Mouse (Mus musculus): ENCODE data around the gene Lcn2. TPM values are rescaled to one million over a fixed set of nuclear protein-coding genes. Genes with fewer than 3 reads are reported as not detected.

Gene Lcn2
- total RNA-seq, 2 experiments from 2014 or later, result 0.51 TPM; not detected in 1

DNA sequence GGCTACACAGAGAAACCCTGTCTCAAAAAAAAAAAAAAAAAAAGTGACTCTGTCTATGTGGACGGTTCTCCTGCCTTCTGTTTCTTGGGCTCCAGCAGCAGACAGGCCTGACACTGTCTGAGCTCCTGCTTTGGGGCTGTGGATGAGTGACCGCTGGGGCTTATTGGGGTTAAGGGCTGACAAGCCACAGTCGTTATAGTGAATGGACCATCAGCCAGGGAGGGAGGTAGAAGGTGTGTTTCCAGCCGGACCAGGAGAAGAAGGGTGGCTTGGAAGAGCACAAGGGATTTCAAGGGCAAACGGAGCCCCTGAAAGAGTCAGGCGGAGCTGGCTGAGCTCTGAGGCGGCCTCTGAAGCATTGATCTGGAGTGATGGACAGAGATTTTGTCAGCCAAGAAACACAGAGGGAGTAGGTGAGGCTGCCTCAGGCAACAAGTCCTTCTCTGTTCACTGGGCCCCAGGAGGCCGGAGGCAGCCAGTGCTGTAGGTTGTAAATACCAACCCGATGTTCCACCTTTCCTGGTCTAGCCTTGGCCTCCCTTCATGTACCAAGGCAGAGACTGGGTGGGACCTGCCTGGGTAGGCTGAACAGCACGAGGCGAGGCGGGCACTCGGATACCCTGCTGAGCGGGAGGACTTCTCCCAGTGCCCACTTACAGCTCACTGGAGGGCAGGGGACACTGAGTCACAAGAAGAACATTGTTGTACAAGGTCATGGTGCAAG lies 43.3 kb downstream of the Lcn2 start:
- DNase-seq (ENCODE audit: low spot score in 2 of 2), result no peak

DNA sequence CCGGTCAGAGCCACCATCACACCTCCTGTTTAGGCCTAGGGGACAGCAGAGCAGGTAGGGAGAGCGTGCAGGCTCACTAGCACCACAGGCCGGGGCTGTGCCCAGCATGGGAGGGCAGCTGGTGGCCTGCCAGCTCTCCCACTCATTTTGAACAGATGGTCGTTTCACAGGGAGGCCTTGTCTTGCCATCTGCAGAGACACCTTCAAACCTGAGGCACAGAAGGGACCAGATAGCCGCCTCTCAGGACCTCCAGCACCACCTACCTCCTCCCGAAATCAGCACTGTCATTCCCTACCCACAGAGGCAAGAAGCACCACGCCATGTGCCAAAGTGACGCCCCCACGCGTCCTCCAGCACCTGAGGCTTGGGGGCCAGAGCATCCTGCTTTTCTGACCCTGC lies 44.0 kb downstream of the Lcn2 start:
- peak in 1 of 2 experiments; percentile 63 for DNase-seq (ENCODE audit: low spot score in 2 of 2)

DNA sequence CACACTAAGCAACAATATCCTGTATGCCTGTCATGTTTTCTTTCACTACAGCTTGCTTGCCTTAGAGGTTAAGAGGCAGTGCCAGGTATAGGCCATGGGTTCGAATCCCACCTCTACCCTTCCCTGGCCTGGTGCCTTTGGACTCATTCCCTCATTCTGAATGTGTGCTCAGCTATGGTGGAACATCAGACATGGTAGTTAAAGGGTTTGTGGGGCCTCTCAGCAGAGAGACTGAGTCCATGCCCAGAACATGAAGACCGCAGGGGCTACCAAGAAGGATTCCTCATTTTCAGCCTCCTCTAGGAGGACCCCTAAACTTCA lies 44.7 kb downstream of the Lcn2 start:
- DNase-seq (ENCODE audit: low spot score in 2 of 2), result no peak

DNA sequence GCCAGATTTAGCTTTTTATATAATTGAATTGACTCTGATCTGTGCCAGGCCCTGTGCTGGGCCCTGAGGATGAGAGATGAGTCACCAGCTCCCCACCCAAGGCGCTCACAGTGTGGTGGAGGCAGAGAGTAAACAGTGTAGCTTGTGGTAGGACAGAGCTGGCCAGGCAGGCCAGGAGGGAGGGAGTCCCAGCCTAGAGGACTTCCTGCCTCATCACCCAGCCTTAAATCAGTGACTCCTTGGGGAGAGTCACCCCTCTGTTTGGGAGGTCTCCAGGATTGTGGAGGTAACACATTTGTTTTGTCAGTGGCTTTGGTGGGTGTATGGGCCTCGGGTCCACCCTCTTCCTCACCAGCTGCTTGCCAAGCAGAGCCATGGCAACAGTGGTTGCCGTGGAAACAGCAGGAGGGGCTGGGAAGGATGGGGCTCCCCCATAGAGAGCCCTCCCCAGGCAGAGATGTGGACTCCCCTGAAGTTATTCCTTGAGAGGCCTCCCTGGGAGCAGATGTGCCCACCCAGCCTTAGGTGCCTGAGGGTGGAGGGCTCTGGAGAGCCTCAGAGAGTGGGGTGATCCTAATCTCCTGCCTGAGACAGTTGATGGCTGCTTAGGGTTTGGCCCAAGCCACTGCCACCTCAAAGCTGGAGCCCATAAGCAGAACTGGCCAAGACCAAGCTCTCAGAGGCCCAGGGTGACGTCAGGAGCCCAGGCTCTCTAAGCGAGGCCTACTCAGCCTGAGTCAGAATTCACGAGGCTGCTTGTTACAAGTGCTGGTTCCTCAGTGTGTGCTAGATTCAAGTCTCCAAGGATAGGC lies 45.3 kb downstream of the Lcn2 start:
- peak; percentile 85 to 88 for DNase-seq (ENCODE audit: low spot score in 2 of 2)

DNA sequence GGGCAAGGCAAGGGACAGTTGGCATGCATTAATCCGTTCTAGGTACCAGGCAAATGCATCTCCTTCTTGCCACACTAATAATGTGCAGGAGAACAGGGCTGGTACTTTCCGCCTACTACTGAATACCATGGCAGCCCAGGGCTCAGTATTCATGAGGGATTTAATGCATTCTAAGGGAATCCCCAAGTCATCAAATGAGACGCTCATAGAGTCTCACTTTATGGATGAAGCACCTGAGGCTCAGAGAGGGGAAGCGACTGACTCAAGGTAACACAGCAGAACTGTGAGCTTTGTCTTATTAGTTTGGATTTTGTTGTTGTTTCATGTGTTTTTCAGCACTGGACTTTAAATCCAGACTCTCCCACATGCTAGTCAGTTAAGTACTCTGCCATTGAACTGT lies 46.0 kb downstream of the Lcn2 start:
- no peak for DNase-seq (ENCODE audit: low spot score in 2 of 2)

DNA sequence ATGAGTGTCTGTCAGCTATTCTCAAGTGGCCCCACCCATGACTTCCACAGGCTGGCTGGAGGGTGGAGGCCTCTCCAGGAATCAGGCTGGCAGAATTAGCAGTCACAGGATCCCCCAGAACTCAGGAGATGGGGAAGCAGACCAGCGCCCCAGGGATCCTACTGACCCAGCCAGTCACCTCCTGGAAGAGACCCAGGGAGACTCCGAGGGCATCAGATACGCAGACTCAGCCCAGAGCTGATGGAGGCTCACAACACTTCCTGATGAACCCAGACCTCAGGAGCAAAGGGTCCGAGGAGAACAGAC lies 46.5 kb downstream of the Lcn2 start:
- no peak for DNase-seq (ENCODE audit: low spot score in 2 of 2)

DNA sequence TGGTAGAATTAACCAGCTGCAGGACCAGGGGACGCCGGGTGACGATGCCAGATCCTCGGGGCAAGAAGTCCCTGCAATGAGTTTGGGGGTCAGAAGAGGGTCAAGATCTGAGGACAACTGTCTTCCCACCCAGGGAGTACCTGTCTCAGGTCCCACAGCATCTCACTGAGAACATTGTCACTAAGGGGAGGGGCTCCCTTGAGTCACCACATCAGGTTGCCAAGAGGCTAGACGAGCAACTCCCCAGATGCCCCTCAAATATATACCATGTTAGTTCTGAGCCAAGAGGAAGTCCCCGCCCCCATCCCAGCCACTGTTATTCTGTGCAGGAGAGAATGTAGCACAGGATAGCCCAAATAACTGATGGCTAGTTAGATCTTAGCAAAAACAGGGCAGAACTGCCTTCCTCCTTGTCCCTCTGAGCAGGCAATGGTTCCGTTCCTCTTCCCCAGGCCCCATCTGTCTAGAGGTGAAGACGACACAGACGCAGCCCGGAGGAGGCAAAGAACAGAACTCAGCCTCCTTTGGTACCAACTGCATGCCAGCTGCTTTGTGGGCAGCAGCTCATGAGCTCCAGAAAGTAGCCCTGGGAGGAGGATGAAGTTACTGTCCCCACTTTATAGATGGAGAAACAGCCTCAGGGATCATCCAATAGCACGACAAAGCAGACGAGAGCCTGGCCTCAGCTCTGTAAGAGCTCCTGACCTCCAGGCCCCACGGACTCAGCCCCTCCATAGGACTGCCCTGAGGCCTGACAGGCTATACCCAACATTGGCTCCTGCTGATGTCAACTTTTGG lies 47.0 kb downstream of the Lcn2 start:
- peak in 1 of 2 experiments; percentile 75 for DNase-seq (ENCODE audit: low spot score in 2 of 2)

DNA sequence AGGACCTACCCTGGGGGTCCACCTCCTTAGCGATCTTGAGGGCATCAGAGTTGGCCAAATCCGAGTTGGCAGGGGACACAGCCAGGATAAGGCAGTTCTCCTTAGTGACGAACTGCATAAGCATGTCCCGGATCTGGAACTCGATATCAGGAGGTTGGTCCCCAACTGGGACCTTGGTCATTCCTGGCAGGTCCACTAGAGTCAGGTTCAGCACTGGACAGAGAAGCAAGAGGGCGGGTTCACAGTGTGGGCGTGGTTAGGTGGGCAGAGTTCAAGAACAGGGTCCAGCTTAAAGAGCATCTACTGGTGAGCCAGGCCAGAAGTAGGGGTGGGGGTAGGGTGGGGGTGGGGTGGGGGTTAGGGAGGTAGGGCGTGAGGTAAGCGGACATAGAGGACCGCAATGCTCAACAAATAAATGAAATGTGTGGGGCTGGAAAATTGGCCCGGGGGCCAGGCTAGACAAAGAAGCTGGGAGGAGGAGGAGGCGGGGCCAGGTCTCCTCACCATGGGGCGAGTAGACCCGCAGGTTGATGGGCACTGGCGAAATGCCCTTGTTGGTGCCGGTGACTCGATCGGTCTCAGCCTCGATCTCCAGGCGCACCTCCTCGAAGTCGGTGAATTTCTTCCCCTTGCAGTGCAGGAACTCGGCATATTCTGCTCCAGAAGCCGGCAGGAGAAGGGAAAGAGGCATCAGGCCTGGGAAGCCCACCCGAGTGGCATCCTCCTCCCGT lies 48.0 kb downstream of the Lcn2 start:
- no peak for DNase-seq (ENCODE audit: low spot score in 2 of 2)

DNA sequence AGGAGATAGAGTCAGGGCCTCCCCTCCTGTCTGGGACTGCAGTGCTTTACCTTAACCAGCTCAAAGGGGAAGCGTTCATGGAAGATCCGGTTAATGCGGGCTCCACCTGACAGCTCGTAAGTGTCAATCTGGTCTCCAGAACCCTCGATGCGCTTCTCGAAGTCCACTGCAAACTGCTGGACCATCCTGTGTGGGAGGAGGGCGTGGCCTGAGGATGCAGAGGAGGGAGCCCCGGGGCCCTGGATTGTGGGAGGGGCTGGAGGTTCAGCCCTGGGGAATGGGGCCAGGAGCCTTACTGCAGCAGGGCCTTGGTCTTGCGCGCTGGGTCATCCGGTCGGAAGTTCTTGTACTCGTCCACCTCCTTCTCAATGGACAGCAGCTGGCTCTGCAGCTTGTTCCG lies 52.2 kb downstream of the Lcn2 start:
- no peak for DNase-seq (ENCODE audit: low spot score in 2 of 2)

Other genes starting within 250 kb of the Lcn2 start
- 100 to 1,000 TPM; 293 to 298 TPM for gene Prrc2b, start 237.2 kb downstream of the Lcn2 start, total RNA-seq (2021)
- 10 to 100 TPM; 23.3 to 24.4 TPM for gene Pomt1, start 151.7 kb downstream of the Lcn2 start, total RNA-seq (2021)
- gene Uck1, start 128.1 kb downstream of the Lcn2 start, total RNA-seq (2021), result 10 to 100 TPM; 52.3 to 58.5 TPM
- gene Golga2, start 100.9 kb downstream of the Lcn2 start, total RNA-seq (2021), result 10 to 100 TPM; 85.1 to 92.5 TPM
- 100 to 1,000 TPM; 202 to 208 TPM for gene Swi5, start 100.2 kb downstream of the Lcn2 start, total RNA-seq (2021)
- gene Ciz1, start 35.9 kb downstream of the Lcn2 start, total RNA-seq (2021), result 10 to 100 TPM; 69.3 to 77.0 TPM
- gene Dnm1, start 34.9 kb downstream of the Lcn2 start, total RNA-seq (2021), result 1,000 to 10,000 TPM; 1,288 to 1,307 TPM
- gene 1110008P14Rik, start 6.3 kb downstream of the Lcn2 start, total RNA-seq (2021), result 100 to 1,000 TPM; 153 to 155 TPM
- gene Ptges2, start 7.6 kb upstream of the Lcn2 start, total RNA-seq (2021), result 10 to 100 TPM; 35.1 to 41.4 TPM
- gene Naif1, start 62.2 kb upstream of the Lcn2 start, total RNA-seq (2021), result 1 to 10 TPM; 4.6 to 4.8 TPM
- 10 to 100 TPM; 57.2 to 59.5 TPM for gene Slc25a25, start 63.2 kb upstream of the Lcn2 start, total RNA-seq (2021)
- 10 to 100 TPM; 76.0 to 77.2 TPM for gene Fam102a, start 147.1 kb upstream of the Lcn2 start, total RNA-seq (2021)
- 10 to 100 TPM; 78.9 to 81.8 TPM for gene Dpm2, start 182.6 kb upstream of the Lcn2 start, total RNA-seq (2021)
- 1 to 10 TPM; 3.3 to 3.5 TPM for gene Pip5kl1, start 186.5 kb upstream of the Lcn2 start, total RNA-seq (2021)
- gene 9430097D07Rik, start 187.4 kb upstream of the Lcn2 start, total RNA-seq (2021), result under 1 TPM; 0.20 to 0.43 TPM
- 10 to 100 TPM; 40.4 to 44.8 TPM for gene St6galnac4, start 198.8 kb upstream of the Lcn2 start, total RNA-seq (2021)
- 100 to 1,000 TPM; 134 to 142 TPM for gene St6galnac6, start 211.5 kb upstream of the Lcn2 start, total RNA-seq (2021)
- 100 to 1,000 TPM; 128 to 131 TPM for gene Ak1, start 233.5 kb upstream of the Lcn2 start, total RNA-seq (2021)

Data from layer of hippocampus, adult 18-20 months (tissue).